Mouse (Mus musculus) myocyte (in vitro differentiated cells): ENCODE measurements at regions not wholly inside any gene's neighbourhood (a gene's known extent, or its start where the extent isn't known, plus 50 kb on each side); places are given as distances from the start of the nearest gene placed in this dataset.

Source experiments
- H3K27me3 ChIP-seq: one replicate; pipeline ENCODE4 v1.6.1; 2011; ENCODE audit not compliant: control insufficient read depth, insufficient read depth, insufficient read length
- H3K36me3 ChIP-seq: one replicate; pipeline ENCODE4 v1.6.1; 2011; ENCODE audit not compliant: control insufficient read depth, insufficient read depth
- H3K4me2 ChIP-seq: one replicate; pipeline ENCODE4 v1.6.1; 2011; ENCODE audit warnings: low read depth, control low read depth
- H3K4me3 ChIP-seq: one replicate; pipeline ENCODE4 v1.5.1; 2011; ENCODE audit warnings: mild to moderate bottlenecking, control low read depth, moderate library complexity
- H3K79me2 ChIP-seq: one replicate; pipeline ENCODE4 v1.6.1; 2011; ENCODE audit not compliant: control insufficient read depth, insufficient read depth
- H3ac ChIP-seq: one replicate; pipeline ENCODE4 v1.6.1; 2011; ENCODE audit not compliant: control insufficient read depth, insufficient read length
- CEBPB ChIP-seq: IDR thresholded peaks from 2 replicates; pipeline ENCODE4 v1.6.1; 2011; ENCODE audit warnings: mild to moderate bottlenecking, moderate library complexity; ENCODE audit not compliant: poor library complexity, insufficient read depth, severe bottlenecking
- E2F4 ChIP-seq: IDR thresholded peaks from one replicate; pipeline ENCODE4 v1.6.1; 2011; ENCODE audit warnings: mild to moderate bottlenecking, control low read depth, moderate library complexity; ENCODE audit not compliant: insufficient read depth
- MAX ChIP-seq: IDR thresholded peaks from one replicate; pipeline ENCODE4 v1.6.1; 2011; ENCODE audit warnings: low read depth, mild to moderate bottlenecking, control low read depth
- MYOD1 ChIP-seq, 3 experiments: IDR thresholded peaks; one replicate each; pipeline ENCODE4 v1.6.1; 2011; ENCODE audit warnings: control low read depth in 2 of 3, low read depth in 2 of 3, mild to moderate bottlenecking in 2 of 3, moderate library complexity in 1 of 3; ENCODE audit not compliant: insufficient read length in 2 of 3, control insufficient read depth in 1 of 3
- MYOG ChIP-seq, 3 experiments: IDR thresholded peaks; one replicate each; pipeline ENCODE4 v1.6.1; 2011; ENCODE audit warnings: control low read depth in 2 of 3, low read depth in 2 of 3, mild to moderate bottlenecking in 2 of 3; ENCODE audit not compliant: insufficient read length in 2 of 3, control insufficient read depth in 1 of 3, insufficient read depth in 1 of 3
- POLR2A ChIP-seq: IDR thresholded peaks from one replicate; pipeline ENCODE4 v1.6.1; 2011; ENCODE audit warnings: low read depth, mild to moderate bottlenecking, control low read depth, moderate library complexity; ENCODE audit not compliant: insufficient read length
- POLR2AphosphoS2 ChIP-seq: IDR thresholded peaks from one replicate; pipeline ENCODE4 v1.6.1; 2011; ENCODE audit warnings: low read depth, control low read depth; ENCODE audit not compliant: insufficient read length
- REST ChIP-seq: IDR thresholded peaks from one replicate; pipeline ENCODE4 v1.6.1; 2011; ENCODE audit warnings: mild to moderate bottlenecking, control low read depth, moderate library complexity; ENCODE audit not compliant: insufficient read depth, insufficient read length
- SRF ChIP-seq: IDR thresholded peaks from one replicate; pipeline ENCODE4 v1.6.1; 2011; ENCODE audit warnings: low read depth; ENCODE audit not compliant: control insufficient read depth, insufficient read length
- TCF12 ChIP-seq: IDR thresholded peaks from one replicate; pipeline ENCODE4 v1.6.1; 2011; ENCODE audit warnings: mild to moderate bottlenecking, control low read depth; ENCODE audit not compliant: poor library complexity, insufficient read depth, severe bottlenecking
- TCF3 ChIP-seq: IDR thresholded peaks from one replicate; pipeline ENCODE4 v1.6.1; 2011; ENCODE audit warnings: low read depth, control low read depth; ENCODE audit not compliant: insufficient read length
- USF1 ChIP-seq: IDR thresholded peaks from one replicate; pipeline ENCODE4 v1.6.1; 2011; ENCODE audit warnings: low read depth, mild to moderate bottlenecking, control low read depth, moderate library complexity

DNA sequence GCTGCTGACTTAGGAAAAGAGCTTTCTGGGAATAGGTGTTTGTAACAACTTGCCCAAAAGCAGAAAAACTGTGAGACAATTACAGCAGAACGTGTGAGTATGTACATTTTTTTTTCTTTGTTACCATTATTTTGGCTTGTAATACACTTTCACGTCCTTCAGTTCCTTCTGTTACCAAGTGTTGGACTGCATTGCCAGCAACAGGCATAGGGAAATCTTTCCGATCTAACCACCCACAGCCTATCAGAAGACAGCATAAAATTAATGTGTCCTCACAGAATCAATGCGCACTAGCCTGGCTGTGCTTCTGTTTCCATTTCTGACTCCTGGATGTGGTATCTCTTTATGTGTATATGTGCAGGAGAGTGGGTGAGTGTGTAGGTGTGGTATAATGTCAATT, 76.6 kb upstream of the Ifne start:
- Histone ChIP-seq H3K4me2 (peak overlapping the region; percentile 97), H3ac (no peak overlapping the region), H3K79me2 (peaks cover 10% of the 10 kb centered on the region), H3K4me3 (peak overlapping the region; percentile 22), H3K27me3 (no peaks in the 10 kb centered on the region), H3K36me3 (no peaks in the 10 kb centered on the region)
- no peak for TF ChIP-seq E2F4

DNA sequence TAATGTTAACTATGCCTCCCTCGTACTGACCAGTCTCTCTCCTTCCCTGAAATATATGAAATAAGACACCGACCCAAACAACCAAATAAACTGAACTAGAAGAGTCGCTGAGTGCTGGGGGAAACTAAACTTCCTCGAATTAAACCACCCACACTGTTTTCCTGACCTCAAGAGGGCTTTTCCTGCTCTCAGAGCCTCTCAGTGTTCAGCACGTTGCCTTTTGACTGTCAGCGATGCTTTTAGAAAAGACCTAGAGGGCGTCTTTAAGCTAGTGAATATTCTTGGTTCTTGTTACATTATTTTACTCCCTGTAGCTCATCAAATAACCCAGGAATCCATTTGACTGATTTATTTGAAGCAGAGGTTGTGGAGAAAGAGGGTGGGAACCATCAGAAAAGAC, 76.2 kb upstream of the Ifne start:
- Histone ChIP-seq H3K79me2 (peaks cover 10% of the 10 kb centered on the region), H3K4me2 (peak overlapping the region; percentile 97)

DNA sequence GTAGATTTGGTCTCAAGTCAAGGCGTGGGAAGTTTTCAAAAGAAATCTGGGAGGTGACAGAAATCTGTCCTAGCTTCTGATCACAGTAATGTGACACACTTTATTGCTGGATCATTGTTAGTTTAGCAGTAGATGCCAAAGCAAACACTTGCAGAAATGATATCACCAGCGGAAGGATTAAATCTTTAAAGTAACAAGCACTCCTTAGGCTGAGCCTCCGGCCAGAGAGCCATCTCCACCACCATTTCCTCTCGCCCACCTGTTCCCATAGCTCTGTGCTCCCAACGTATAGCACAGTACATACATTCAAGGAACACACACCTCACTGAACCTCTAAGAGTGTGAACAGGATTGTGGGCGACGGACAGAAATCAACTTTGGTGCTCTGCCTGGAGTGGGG, 75.6 kb upstream of the Ifne start:
- H3ac ChIP-seq: no peak overlapping the region
- H3K36me3 ChIP-seq: no peaks in the 10 kb centered on the region
- H3K4me2 ChIP-seq: peak overlapping the region; percentile 97
- peaks cover 10% of the 10 kb centered on the region for H3K79me2 ChIP-seq
- TF ChIP-seq MAX (no peak), POLR2AphosphoS2 (no peak), MYOD1 (IDR thresholded peaks at IDR 0.05; ENCODE audit: control insufficient read depth in 1 of 3, insufficient read length in 2 of 3, low read depth in 2 of 3) (peak in 1 of 3 experiments; percentile 20), POLR2A (no peak)
- H3K4me3 ChIP-seq: peak overlapping the region; percentile 22
- no peaks in the 10 kb centered on the region for H3K27me3 ChIP-seq

More for the DNA sequence above, 76.2 kb upstream of the Ifne start:
- H3K4me3 ChIP-seq: peak overlapping the region; percentile 22
- H3K36me3 ChIP-seq: no peaks in the 10 kb centered on the region
- no peaks in the 10 kb centered on the region for H3K27me3 ChIP-seq
- no peak for TF ChIP-seq MAX
- TF ChIP-seq REST: no peak
- TF ChIP-seq CEBPB: no peak
- no peak for TF ChIP-seq POLR2AphosphoS2
- TF ChIP-seq E2F4: no peak
- H3ac ChIP-seq: no peak overlapping the region

DNA sequence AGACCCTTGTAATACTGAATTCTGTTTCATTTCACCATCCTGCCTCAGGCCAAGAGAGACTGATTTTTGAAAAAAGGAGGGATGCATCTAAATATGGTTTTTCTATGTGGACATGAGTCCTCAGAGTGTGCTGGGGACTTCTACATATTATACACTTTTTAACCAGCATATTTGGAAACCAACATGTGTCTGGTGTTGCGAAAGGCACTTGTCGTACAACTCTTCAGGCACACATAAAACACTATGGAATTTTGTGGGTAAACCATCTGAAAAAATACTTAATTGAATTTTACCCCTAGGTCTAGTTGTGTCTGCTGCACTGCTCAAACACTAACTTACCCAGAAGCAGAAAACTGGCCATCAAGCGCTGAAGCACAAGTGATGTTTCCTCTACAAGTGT, 74.0 kb upstream of the Ifne start:
- Histone ChIP-seq H3ac (no peak overlapping the region), H3K36me3 (no peaks in the 10 kb centered on the region), H3K4me3 (no peak overlapping the region), H3K79me2 (peaks cover 10% of the 10 kb centered on the region), H3K4me2 (peak overlapping the region; percentile 1), H3K27me3 (no peaks in the 10 kb centered on the region)
- TF ChIP-seq USF1: no peak
- TF ChIP-seq CEBPB: peak; percentile 64; the same call in 1 of the 2 replicates

DNA sequence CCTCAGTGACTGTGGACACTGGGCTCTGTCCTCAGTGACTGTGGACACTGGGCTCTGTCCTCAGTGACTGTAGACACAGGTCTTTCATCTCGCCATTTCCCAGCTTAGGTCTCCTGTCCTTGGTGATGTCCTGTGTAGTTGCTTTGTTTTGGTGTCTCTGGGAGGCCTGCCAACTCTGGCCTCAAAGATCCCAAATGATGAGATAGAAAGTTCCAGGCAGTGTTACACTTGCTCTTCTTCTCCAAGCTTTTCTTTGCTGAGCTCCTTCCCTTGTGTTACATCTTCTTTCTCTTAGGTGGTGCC, 71.0 kb upstream of the Ifne start:
- H3ac ChIP-seq: no peak overlapping the region
- no peaks in the 10 kb centered on the region for H3K27me3 ChIP-seq
- no peaks in the 10 kb centered on the region for H3K36me3 ChIP-seq
- H3K4me3 ChIP-seq: peak overlapping the region; percentile 13
- TF ChIP-seq TCF12 (no peak), E2F4 (no peak), MYOD1 (IDR thresholded peaks at IDR 0.05; ENCODE audit: control insufficient read depth in 1 of 3, insufficient read length in 2 of 3, low read depth in 2 of 3) (no peak), POLR2AphosphoS2 (no peak), MYOG (IDR thresholded peaks at IDR 0.05; ENCODE audit: control insufficient read depth in 1 of 3, insufficient read depth in 1 of 3, insufficient read length in 2 of 3, low read depth in 2 of 3) (no peak), USF1 (no peak), REST (no peak), SRF (no peak), TCF3 (no peak), MAX (no peak), CEBPB (no peak), POLR2A (no peak)
- peak overlapping the region; percentile 89 for H3K4me2 ChIP-seq
- H3K79me2 ChIP-seq: no peaks in the 10 kb centered on the region

DNA sequence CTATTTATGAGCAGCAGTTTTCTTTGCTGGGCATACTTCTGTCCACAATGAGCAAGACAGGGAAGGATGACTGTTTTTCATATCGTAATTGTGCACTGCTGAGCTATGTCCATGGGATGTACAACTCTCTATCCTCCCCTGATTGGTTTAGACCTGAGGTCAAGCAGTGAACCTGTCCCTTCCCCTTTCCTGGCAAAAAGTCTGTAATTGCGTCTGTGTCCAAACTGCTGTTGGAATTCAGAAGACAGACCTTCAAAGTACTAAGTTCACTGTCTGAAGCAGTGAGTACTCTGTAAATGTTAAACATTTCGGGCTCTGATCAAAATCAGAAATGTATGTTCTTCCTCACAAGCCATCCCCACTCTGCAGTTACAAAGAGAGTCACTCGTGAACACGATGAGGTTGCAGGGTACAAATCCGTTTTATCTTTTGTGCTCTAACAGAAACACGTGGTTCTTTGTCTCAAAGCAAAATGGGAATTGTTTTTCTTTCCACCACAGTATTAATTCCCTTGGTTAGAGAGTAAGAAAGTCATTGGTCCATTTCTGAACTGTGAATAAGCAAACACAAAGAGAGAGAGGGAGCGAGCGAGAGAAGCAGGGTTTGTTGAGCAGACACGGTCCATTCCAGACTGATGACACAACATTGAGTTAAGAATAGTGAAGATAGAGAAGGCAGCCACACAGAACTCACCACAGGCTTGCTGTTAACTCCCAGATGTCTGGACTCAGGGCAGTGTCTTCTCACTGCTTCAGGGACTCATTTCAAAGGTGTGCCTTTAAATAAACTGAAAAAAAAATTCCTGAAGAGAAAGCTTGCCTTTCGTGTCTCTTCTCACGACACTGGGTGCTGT, 70.4 kb upstream of the Ifne start:
- H3K36me3 ChIP-seq: no peaks in the 10 kb centered on the region
- peak overlapping the region; percentile 89 for H3K4me2 ChIP-seq
- no peaks in the 10 kb centered on the region for H3K27me3 ChIP-seq
- TF ChIP-seq USF1: peak; percentile 38
- peak; percentile 35 for TF ChIP-seq CEBPB
- no peak for TF ChIP-seq SRF
- TF ChIP-seq POLR2A: peak; percentile 43
- TF ChIP-seq MAX: peak; percentile 88
- peak overlapping the region; percentile 13 for H3K4me3 ChIP-seq
- H3ac ChIP-seq: no peak overlapping the region
- no peaks in the 10 kb centered on the region for H3K79me2 ChIP-seq
